Comparison of ENCODE assay signal across 8 mouse cellular contexts in genomic region chr11:3931511-3932211, GRCm38 (mm10). TPM values are rescaled to one million over a fixed set of nuclear protein-coding genes. Genes with fewer than 3 reads are reported as not detected.
DNase-seq lines count a peak whose midpoint lies in the region; ATAC-seq and TF ChIP-seq lines count a peak whose summit lies in the region.

Tcn2 (minus strand) TSS chr11:3932159.

- peak within 1 kb of the TSS; percentile 69 to 75 for H3K4me3 ChIP-seq in ES-E14 (ENCODE audit: insufficient read depth in 1 of 2, low read depth in 1 of 2, low read length in 2 of 2, poor library complexity in 1 of 2, severe bottlenecking in 1 of 2)
- H3K4me3 ChIP-seq in forebrain, embryonic 16.5 days (replicated peaks; ENCODE audit: low read length) = peak within 1 kb of the TSS; percentile 42
- peak within 1 kb of the TSS; percentile 71 for H3K4me3 ChIP-seq in hindbrain, embryonic 10.5 days
- peak within 1 kb of the TSS; percentile 51 for H3K4me3 ChIP-seq in lung, postnatal 0 days (ENCODE audit: low read depth, low read length)

- peak; percentile 60 for ATAC-seq in forebrain, embryonic 16.5 days
- ATAC-seq in lung, postnatal 0 days = peak; percentile 92

- 0 out of 2 replicates have a peak, but pooled peaks cover 3% of the 10 kb centered on the region for H3K27me3 ChIP-seq in forebrain, embryonic 16.5 days (replicated peaks; ENCODE audit: control insufficient read depth, insufficient read depth, low read length)
- no peaks in the 10 kb centered on the region for H3K27me3 ChIP-seq in hindbrain, embryonic 10.5 days (ENCODE audit: insufficient read depth, poor library complexity, severe bottlenecking)
- H3K27me3 ChIP-seq in lung, postnatal 0 days (replicated peaks; ENCODE audit: insufficient read depth, low read length) = no peaks in the 10 kb centered on the region

- peak within 1 kb of the TSS; percentile 22; the same call in 1 of the 2 replicates for H3K27ac ChIP-seq in ES-E14 (ENCODE audit: insufficient read depth, low read depth, low read length, poor library complexity, severe bottlenecking)
- no peak within 1 kb of the TSS for H3K27ac ChIP-seq in forebrain, embryonic 16.5 days (ENCODE audit: low read length)
- peak within 1 kb of the TSS; percentile 87 for H3K27ac ChIP-seq in hindbrain, embryonic 10.5 days
- H3K27ac ChIP-seq in lung, postnatal 0 days (ENCODE audit: low read length) = peak within 1 kb of the TSS; percentile 64

- peak within 1 kb of the TSS; percentile 46 for H3K9ac ChIP-seq in ES-E14 (ENCODE audit: insufficient read depth, low read depth, low read length, poor library complexity, severe bottlenecking)
- H3K9ac ChIP-seq in forebrain, embryonic 16.5 days (replicated peaks; ENCODE audit: low read depth, low read length) = peak within 1 kb of the TSS; percentile 51
- H3K9ac ChIP-seq in lung, postnatal 0 days (replicated peaks; ENCODE audit: low read depth) = peak within 1 kb of the TSS; percentile 48

- no peaks in the 10 kb centered on the region for H3K9me3 ChIP-seq in ES-E14 (ENCODE audit: control insufficient read depth, insufficient read depth, low read depth, low read length)
- H3K9me3 ChIP-seq in forebrain, embryonic 16.5 days (ENCODE audit: control insufficient read depth, low read length) = no peaks in the 10 kb centered on the region
- no peaks in the 10 kb centered on the region for H3K9me3 ChIP-seq in hindbrain, embryonic 10.5 days
- H3K9me3 ChIP-seq in lung, postnatal 0 days (ENCODE audit: low read length) = no peaks in the 10 kb centered on the region

- 0 out of 2 replicates have a peak, but pooled peaks cover 2% of the 10 kb centered on the region for H3K36me3 ChIP-seq in ES-E14 (ENCODE audit: control insufficient read depth, insufficient read depth, low read length, poor library complexity, severe bottlenecking)
- no peaks in the 10 kb centered on the region for H3K36me3 ChIP-seq in forebrain, embryonic 16.5 days (ENCODE audit: control insufficient read depth, insufficient read depth)
- H3K36me3 ChIP-seq in hindbrain, embryonic 10.5 days = 0 out of 2 replicates have a peak, but pooled peaks cover 9% of the 10 kb centered on the region
- peaks cover 8% of the 10 kb centered on the region; the same call in 1 of the 2 replicates for H3K36me3 ChIP-seq in lung, postnatal 0 days (ENCODE audit: insufficient read depth, low read length)

- H3K4me1 ChIP-seq in ES-E14 (ENCODE audit: control insufficient read depth in 2 of 2, insufficient read depth in 2 of 2, low read length in 2 of 2, poor library complexity in 1 of 2) = peaks cover 4 to 16% of the 10 kb centered on the region in 2 experiments; a peak in 3 of 4 replicates
- peaks cover 19% of the 10 kb centered on the region for H3K4me1 ChIP-seq in forebrain, embryonic 16.5 days (replicated peaks; ENCODE audit: control insufficient read depth, insufficient read depth, low read length)
- H3K4me1 ChIP-seq in hindbrain, embryonic 10.5 days (replicated peaks) = peaks cover 19% of the 10 kb centered on the region
- no peaks in the 10 kb centered on the region; the same call in 1 of the 2 replicates for H3K4me1 ChIP-seq in lung, postnatal 0 days (ENCODE audit: insufficient read depth, low read depth, low read length)

- H3K4me2 ChIP-seq in forebrain, embryonic 16.5 days (ENCODE audit: low read length) = peak within 1 kb of the TSS; percentile 49
- peak within 1 kb of the TSS; percentile 67 for H3K4me2 ChIP-seq in lung, postnatal 0 days (replicated peaks; ENCODE audit: low read depth, low read length)

- peak; percentile 78 for DNase-seq in ES-E14 (ENCODE audit: low read depth, low spot score)
- peak; percentile 52 for DNase-seq in c-Kit-positive CD71-positive TER-119-negative erythroid progenitor cells, embryonic 14.5 days (ENCODE audit: low read depth)
- DNase-seq in hindbrain, embryonic 10.5 days (ENCODE audit: low spot score) = peak; percentile 86
- peak; percentile 84 for DNase-seq in layer of hippocampus, adult 9-11 months
- peak; percentile 97 for DNase-seq in lung, postnatal 0 days (ENCODE audit: low spot score)
- DNase-seq in ovary, postnatal 10 days (ENCODE audit: low spot score) = peak; percentile 56
- DNase-seq in thymus, postnatal 25 days = peak; percentile 67

- in situ Hi-C loops in ES-E14 (cut with MboI; ENCODE audit: low sequenced_read_pairs in 2 of 2, unreplicated experiment in 2 of 2) = no loop called here

- under 1% methylated on average over 23 of the region's 26 CpGs for WGBS in forebrain, embryonic 16.5 days
- under 1% methylated on average over 18 of the region's 26 CpGs for WGBS in hindbrain, embryonic 10.5 days
- 3% methylated on average over 15 of the region's 26 CpGs for WGBS in lung, postnatal 0 days

- peak; percentile 87 for TF ChIP-seq EP300 in lung, postnatal 0 days (IDR thresholded peaks at IDR 0.05)

- TF ChIP-seq CTCF in lung, postnatal 0 days (IDR thresholded peaks at IDR 0.05) = no peak

TF ChIP-seq in ES-E14, 5 proteins besides CTCF, POLR2A, EP300 and RAD21:
- TF ChIP-seq ZNF384 (IDR thresholded peaks at IDR 0.05; ENCODE audit: low read depth, low read length) (no peak), CHD2 (IDR thresholded peaks at IDR 0.05; ENCODE audit: low read depth, low read length) (no peak)

RNA-seq across cellular contexts. Expression of gene Tcn2, which starts in this region (rescaled TPM):
- 32.4 and 44.3 TPM in 2 replicates for total RNA-seq in ES-E14 (2012; rRNA removed)
- 14.8 and 17.3 TPM in 2 replicates for polyA plus RNA-seq in forebrain, embryonic 16.5 days (2015; fragmentation: Nextera tagmentation; extraction: Ambion mirVana)
- 31.6 and 34.7 TPM in 2 replicates for polyA plus RNA-seq in hindbrain, embryonic 10.5 days (2016; fragmentation: Nextera tagmentation; extraction: Ambion mirVana)
- 152 and 170 TPM in 2 replicates for polyA plus RNA-seq in lung, postnatal 0 days (2015; fragmentation: Nextera tagmentation; extraction: Ambion mirVana)
